Mouse (Mus musculus) adrenal gland, postnatal 4 days (tissue): ENCODE data around the gene Klra17. TPM values are rescaled to one million over a fixed set of nuclear protein-coding genes. Genes with fewer than 3 reads are reported as not detected.
"Not testable (repeated sequence)": the region's sequence is repeated elsewhere in the genome, so short reads cannot be mapped to it uniquely, and the experiment has no call there.

Experiments used
- DNase-seq, 2 experiments: peaks; one replicate each; pipeline ENCODE4 v3.0.0; 2021 to 2022; ENCODE audit warnings: low spot score in 2 of 2, mixed read lengths in 2 of 2
- long read RNA-seq, 2 experiments: library from polyadenylated mRNA; stranded (forward); transcript quantifications; one replicate each; pipeline ENCODE4 v2.0.0; 2021
- total RNA-seq, 2 experiments: library from RNA; stranded (reverse); gene quantifications; 2 replicates each; pipeline ENCODE4 v1.2.3; 2021

Gene Klra17
- total RNA-seq: under 1 TPM in 1 of 2 experiments, not detected in 1; 0.25 TPM
- long read RNA-seq, experiment 1: 0 reads
- long read RNA-seq, experiment 2: 0 reads

DNA sequence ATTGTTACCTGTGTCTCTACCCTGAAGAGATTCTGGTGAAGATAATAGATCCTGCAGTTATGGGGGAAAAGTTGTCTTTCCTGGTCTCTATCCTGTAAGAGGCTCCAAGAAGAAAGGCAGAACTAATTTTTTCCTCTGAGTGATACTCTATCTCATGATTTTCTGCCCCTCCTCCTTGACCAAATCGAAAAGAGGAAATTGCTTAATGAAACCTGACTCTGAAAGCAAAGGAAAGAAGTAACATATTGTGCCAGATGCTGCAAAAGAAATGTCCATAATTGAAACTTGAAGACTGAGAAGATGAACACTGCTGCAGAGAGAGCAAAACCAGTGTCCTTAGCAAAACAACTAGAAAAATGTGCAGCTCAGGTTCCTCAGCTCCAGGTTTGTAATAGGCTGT is at the start of gene Klra17:
TSS of gene Klra17 (minus strand) at position 124 of the 400 bp plus-strand sequence.
- DNase-seq: no peak

DNA sequence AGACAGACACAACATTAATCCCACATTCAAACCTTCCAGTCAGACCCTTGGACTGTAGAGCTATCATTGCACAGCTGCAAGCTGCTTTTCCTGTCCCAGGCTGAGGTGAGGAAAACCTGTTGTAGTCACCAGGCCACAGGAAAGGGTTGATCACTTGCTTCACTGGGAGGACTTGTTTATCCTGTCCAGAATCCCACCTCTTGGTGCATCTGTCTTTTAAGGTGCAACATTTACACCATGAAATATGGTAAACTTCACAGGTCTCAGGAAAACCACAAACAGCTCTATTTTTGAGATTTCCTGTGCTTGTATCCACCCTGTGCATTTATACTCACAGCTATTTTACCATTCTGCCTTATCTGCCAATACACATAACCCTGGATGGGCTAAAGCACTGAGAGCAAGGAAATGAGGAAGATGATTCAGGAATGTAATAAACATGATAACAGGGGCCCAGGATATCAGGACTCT is 41.0 kb upstream of the Klra17 start, which contains the start of gene Klra5:
TSS of gene Klra5 (minus strand) at position 175 of the 471 bp plus-strand sequence.
- DNase-seq: not testable (repeated sequence)

DNA sequence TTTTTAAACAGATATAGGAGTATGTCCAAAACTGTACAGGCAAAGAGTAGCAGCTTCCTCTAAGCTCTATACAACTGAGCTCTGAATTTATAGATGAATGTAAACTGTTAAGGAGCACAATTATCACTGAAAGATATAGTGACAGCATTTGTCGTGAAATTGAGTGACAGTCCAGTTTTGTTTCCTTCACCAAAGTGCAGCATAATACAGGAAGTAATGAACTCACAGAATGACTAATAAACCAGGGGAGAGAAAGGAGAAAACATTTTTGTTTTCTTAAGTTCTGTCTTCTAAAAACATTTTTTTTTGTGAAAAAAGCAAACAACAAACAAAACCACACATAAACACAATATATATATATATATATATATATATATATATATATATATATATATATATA is 40.5 kb upstream of the Klra17 start:
- DNase-seq: no peak

DNA sequence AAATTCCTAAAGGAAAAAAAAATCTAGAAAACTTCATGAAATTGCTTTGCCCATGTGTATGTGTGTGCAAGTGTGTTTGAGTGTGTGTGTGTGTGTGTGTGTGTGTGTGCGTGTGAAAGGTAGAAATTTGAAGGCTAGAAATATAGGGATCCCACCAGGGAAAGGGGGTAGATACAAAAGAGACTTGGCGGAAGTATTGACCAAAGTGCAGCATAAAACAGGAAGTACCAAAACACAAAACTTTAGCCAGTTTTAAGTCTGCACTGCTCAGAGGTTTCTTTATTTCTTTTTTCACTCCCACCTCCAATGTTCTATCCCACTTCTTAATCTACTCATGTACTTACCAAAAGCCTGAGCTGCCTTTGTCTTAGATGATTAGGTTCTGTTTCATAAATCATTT is 6.1 kb upstream of the Klra17 start:
- DNase-seq: no peak

DNA sequence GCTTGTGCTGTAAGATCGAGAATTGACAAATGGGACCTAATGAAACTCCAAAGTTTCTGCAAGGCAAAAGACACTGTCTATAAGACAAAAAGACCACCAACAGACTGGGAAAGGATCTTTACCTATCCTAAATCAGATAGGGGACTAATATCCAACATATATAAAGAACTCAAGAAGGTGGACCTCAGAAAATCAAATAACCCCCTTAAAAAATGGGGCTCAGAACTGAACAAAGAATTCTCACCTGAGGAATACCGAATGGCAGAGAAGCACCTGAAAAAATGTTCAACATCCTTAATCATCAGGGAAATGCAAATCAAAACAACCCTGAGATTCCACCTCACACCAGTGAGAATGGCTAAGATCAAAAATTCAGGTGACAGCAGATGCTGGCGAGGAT is 14.1 kb downstream of the Klra17 start, which contains the start of gene Gm17631:
TSS of gene Gm17631 (plus strand) at position 301 of the 400 bp plus-strand sequence.
- DNase-seq: not testable (repeated sequence)

DNA sequence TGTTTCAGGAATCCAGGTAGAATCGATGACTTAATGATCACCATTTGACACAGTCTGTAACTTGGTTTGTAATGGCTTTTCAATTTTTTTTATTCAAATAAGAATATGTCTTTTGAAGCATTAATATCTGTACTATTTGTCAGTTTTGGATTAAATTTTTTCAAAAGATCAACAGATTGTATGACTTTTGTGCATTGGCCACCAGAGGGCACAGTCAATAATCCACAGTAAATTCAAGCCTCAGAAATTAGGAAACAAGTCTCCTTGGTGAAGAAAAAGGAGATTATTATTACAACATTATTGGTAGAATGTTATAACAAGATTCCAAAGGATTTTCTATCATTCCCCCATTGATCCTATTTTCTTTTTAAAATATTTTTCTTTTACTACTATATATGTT is 50.9 kb downstream of the Klra17 start:
- no peak for DNase-seq

DNA sequence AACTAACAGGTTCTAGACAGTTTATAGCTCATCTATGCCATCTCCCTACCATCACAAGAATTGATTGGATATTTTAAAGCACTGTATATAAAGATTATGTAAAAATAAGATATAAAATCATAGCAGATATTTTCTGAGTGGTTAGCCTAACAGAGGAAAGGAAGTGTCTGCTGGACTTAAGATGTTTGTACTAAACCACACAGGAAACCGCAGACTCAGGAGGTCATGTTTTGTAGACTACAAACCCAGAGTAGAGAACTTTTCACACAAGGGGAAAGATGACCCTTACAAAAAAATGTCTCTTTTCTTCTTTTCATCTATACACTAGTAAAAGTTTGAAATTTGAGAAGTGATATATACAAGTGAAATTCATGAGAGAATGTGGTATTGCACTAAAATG is 52.5 kb downstream of the Klra17 start:
- no peak for DNase-seq

DNA sequence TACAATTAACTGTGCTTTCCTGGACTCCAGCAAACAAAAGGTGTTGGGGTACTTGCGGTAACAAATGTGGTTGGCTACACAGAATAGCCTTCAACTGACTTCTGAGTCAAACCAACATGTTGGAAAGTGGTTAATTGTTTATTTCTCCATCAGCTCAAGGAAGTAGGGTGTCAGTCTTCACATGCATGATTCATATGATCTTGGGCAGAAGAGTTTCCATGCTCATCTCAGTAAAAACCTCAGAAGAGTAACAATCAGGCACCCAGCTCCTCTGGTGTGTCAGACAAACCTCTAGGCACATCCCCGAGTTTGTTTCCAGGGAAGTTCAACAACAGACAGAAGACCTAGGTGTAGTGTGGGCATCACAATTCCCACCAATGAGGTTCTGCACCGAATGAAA is 58.7 kb downstream of the Klra17 start:
- no peak for DNase-seq

DNA sequence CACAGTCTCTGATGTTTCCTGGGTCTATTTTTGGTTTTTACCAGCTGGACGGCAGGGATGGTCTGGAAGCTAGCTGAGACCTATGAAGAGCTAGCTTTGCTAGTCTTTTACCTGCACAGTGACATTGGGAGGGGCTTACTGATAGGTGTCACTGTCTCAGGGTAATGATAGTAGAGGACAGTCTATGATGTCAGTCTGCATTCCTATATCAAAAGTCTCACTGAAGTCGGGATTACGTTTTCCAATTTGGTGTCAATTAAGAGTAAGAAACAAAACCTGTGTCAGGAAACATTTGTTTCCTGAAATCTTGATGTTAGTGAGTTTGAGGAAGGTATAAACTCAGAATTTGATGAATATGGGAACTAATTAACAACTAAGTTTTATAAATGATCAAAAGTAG is 92.3 kb downstream of the Klra17 start, which contains the start of gene Gm156:
TSS of gene Gm156 (minus strand) at position 101 of the 400 bp plus-strand sequence.
- DNase-seq: not testable (repeated sequence)

Other genes with a start within 250 kb of the Klra17 start
- gene Klrc3, start 233.3 kb downstream of the Klra17 start, total RNA-seq: not detected
- gene Klrc2, start 216.0 kb downstream of the Klra17 start, total RNA-seq: not detected
- under 1 TPM in 1 of 2 experiments, not detected in 1; 0.14 TPM for gene Klrc1, start 197.7 kb downstream of the Klra17 start, total RNA-seq
- gene Klri1, start 159.5 kb downstream of the Klra17 start, total RNA-seq: not detected
- gene Klri2, start 136.2 kb downstream of the Klra17 start, total RNA-seq: not detected
- not detected for gene Gm156, start 92.4 kb downstream of the Klra17 start, total RNA-seq
- gene Gm17631, start 14.0 kb downstream of the Klra17 start, total RNA-seq: not detected
- gene Klra5, start 41.0 kb upstream of the Klra17 start, total RNA-seq: not detected
- gene Klra6, start 150.3 kb upstream of the Klra17 start, total RNA-seq: not detected
- not detected for gene Klra4, start 190.6 kb upstream of the Klra17 start, total RNA-seq